Mouse (Mus musculus) liver, adult 2 months (tissue): ENCODE data around the gene Bphl. TPM values are rescaled to one million over a fixed set of nuclear protein-coding genes. Genes with fewer than 3 reads are reported as not detected.

Experiments
- DNase-seq: peaks from one replicate; pipeline ENCODE4 v3.0.0-alpha.2; 2011; ENCODE audit warnings: low read depth, low spot score; ENCODE audit errors: extremely low read depth
- H3K27ac ChIP-seq: fragments of 200-500 bp; replicated peaks from 2 replicates; pipeline ENCODE4 v1.5.1; 2012; ENCODE audit warnings: low read depth, mild to moderate bottlenecking, control low read depth, inconsistent platforms, low read length; ENCODE audit not compliant: insufficient read depth
- H3K27me3 ChIP-seq: fragments of 200-500 bp; 2 replicates; pipeline ENCODE4 v1.6.1; 2012; ENCODE audit warnings: mild to moderate bottlenecking, moderate library complexity, low read length, inconsistent platforms; ENCODE audit not compliant: control insufficient read depth, insufficient read depth
- H3K36me3 ChIP-seq: fragments of 200-500 bp; 2 replicates; pipeline ENCODE4 v1.6.1; 2012; ENCODE audit warnings: low read length, inconsistent platforms; ENCODE audit not compliant: control insufficient read depth, insufficient read depth
- H3K4me1 ChIP-seq: fragments of 200-500 bp; 2 replicates; pipeline ENCODE4 v1.6.1; 2011; ENCODE audit warnings: low read length; ENCODE audit not compliant: control insufficient read depth, insufficient read depth
- H3K4me3 ChIP-seq: fragments of 200-500 bp; 2 replicates; pipeline ENCODE4 v1.5.1; 2011; ENCODE audit warnings: low read depth, mild to moderate bottlenecking, control low read depth, low read length, moderate library complexity; ENCODE audit not compliant: insufficient read depth
- H3K79me2 ChIP-seq: fragments of 200-500 bp; 2 replicates; pipeline ENCODE4 v1.6.1; 2012; ENCODE audit warnings: inconsistent platforms, mild to moderate bottlenecking, low read length, moderate library complexity; ENCODE audit not compliant: control insufficient read depth, insufficient read depth
- H3K9ac ChIP-seq: fragments of 200-500 bp; 2 replicates; pipeline ENCODE4 v1.6.1; 2012; ENCODE audit warnings: low read depth, mild to moderate bottlenecking, control low read depth, inconsistent platforms, low read length
- CTCF ChIP-seq: fragments of 200-500 bp; IDR thresholded peaks from 2 replicates; pipeline ENCODE4 v1.5.1; 2011; ENCODE audit warnings: low read depth, low read length, control low read depth
- POLR2A ChIP-seq: fragments of 200-500 bp; IDR thresholded peaks from 2 replicates; pipeline ENCODE4 v1.6.1; 2011; ENCODE audit warnings: low read length, control low read depth; ENCODE audit not compliant: insufficient read depth; ENCODE audit errors: extremely low read depth
- WGBS: fragments of 180-500 bp; shearing (Covaris S2); methylation state at CpG from one replicate; pipeline ENCODE4 v1.1.7; 2018; 5-methylcytosine and 5-hydroxymethylcytosine counted together
- polyA plus RNA-seq: library from polyadenylated mRNA; depleted of rRNA; stranded (reverse); fragments of >200 nt; gene quantifications from 2 replicates; pipeline ENCODE4 v1.2.3, GENCODE M21; 2012; rRNA removed
- total RNA-seq: library from RNA; depleted of rRNA; stranded (reverse); fragments of >200 nt; gene quantifications from 2 replicates; pipeline ENCODE4 v1.2.3, GENCODE M21; 2014; rRNA removed

Bphl gene
- total and polyA plus RNA-seq, 2 experiments = 241 to 287 TPM

DNA sequence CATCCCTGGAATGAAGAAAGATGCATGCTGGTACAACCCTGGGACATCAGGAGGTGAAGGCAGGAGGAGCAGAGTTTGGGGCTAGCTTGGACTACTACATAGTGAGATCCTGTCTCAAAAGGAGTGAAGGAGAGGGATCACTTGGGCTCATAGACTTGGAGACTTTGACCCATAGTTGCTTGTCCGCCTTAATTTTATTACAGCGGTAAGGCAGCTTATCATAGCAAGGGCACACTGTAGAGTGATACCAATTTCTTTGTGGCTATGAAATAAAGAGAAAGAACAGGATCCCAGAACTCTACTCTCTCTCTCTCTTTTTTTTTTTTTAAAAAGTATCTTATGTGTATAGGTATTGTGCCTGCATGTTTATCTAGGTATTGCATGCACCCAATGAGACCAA is 83.1 kb downstream of the Bphl start:
- Histone ChIP-seq H3K4me3 (no peak overlapping the region), H3K79me2 (no peaks in the 10 kb centered on the region), H3K27me3 (no peaks in the 10 kb centered on the region), H3K27ac (no peak overlapping the region), H3K9ac (no peak overlapping the region), H3K4me1 (no peaks in the 10 kb centered on the region), H3K36me3 (no peaks in the 10 kb centered on the region)
- 94% methylated on average over 2 of the region's 2 CpGs for WGBS
- TF ChIP-seq CTCF (no peak), POLR2A (no peak)
- no peak for DNase-seq

Other genes starting within 250 kb of the Bphl start
- not detected in 2 replicates for gene Serpinb6e, start 194.2 kb upstream of the Bphl start, total RNA-seq
- gene Serpinb6e, start 194.2 kb upstream of the Bphl start, polyA plus RNA-seq = not detected in 2 replicates
- 0.18 TPM in 1 of 2 replicates, not detected in the other for gene Serpinb6c, start 131.9 kb upstream of the Bphl start, total RNA-seq
- gene Serpinb6c, start 131.9 kb upstream of the Bphl start, polyA plus RNA-seq = not detected in 2 replicates
- 81.7 and 105 TPM in 2 replicates for gene Nqo2, start 72.9 kb upstream of the Bphl start, total RNA-seq
- gene Nqo2, start 72.9 kb upstream of the Bphl start, polyA plus RNA-seq = 32.7 and 46.0 TPM in 2 replicates
- gene Ripk1, start 35.2 kb upstream of the Bphl start, total RNA-seq = 21.6 and 27.0 TPM in 2 replicates
- gene Ripk1, start 35.2 kb upstream of the Bphl start, polyA plus RNA-seq = 5.1 and 5.9 TPM in 2 replicates
- 29.6 and 29.8 TPM in 2 replicates for gene Serpinb6a, start 34.8 kb upstream of the Bphl start, total RNA-seq
- gene Serpinb6a, start 34.8 kb upstream of the Bphl start, polyA plus RNA-seq = 7.2 and 7.4 TPM in 2 replicates
- 27.5 and 56.4 TPM in 2 replicates for gene Tubb2a, start 40.4 kb downstream of the Bphl start, total RNA-seq
- 569 and 614 TPM in 2 replicates for gene Tubb2a, start 40.4 kb downstream of the Bphl start, polyA plus RNA-seq
- 0.20 TPM in 1 of 2 replicates, not detected in the other for gene Tubb2b, start 92.9 kb downstream of the Bphl start, total RNA-seq
- 0.11 and 0.33 TPM in 2 replicates for gene Tubb2b, start 92.9 kb downstream of the Bphl start, polyA plus RNA-seq
- gene Psmg4, start 125.4 kb downstream of the Bphl start, total RNA-seq = 44.0 and 44.5 TPM in 2 replicates
- 60.9 and 61.9 TPM in 2 replicates for gene Psmg4, start 125.4 kb downstream of the Bphl start, polyA plus RNA-seq